Mouse (Mus musculus) intestine, embryonic 14.5 days (tissue): ENCODE results near the gene Fbxw2. TPM values are rescaled to one million over a fixed set of nuclear protein-coding genes. Genes with fewer than 3 reads are reported as not detected.
"Not testable (repeated sequence)": the region's sequence is repeated elsewhere in the genome, so short reads cannot be mapped to it uniquely, and the experiment has no call there.

Experiments
- ATAC-seq: fragments of 200-750 bp; cut with Nextera tagmentation; replicated peaks from 2 replicates; pipeline ENCODE4 v1.8.0; 2017; ENCODE audit warnings: low read depth, moderate number of reproducible peaks, moderate TSS enrichment, moderate library complexity; ENCODE audit not compliant: low FRiP score, low TSS enrichment
- DNase-seq: peaks from one replicate; pipeline ENCODE4 v3.0.0-alpha.2; 2018; ENCODE audit warnings: low spot score
- H3K27ac ChIP-seq: fragments of 300-500 bp; sonication (generic); 2 replicates; pipeline ENCODE4 v1.5.1; 2014; ENCODE audit warnings: low read depth, mild to moderate bottlenecking, control low read depth
- H3K27me3 ChIP-seq: fragments of 300-500 bp; sonication (generic); replicated peaks from 2 replicates; pipeline ENCODE4 v1.6.1; 2014; ENCODE audit warnings: low read length, control low read depth; ENCODE audit not compliant: control insufficient read depth, insufficient read depth
- H3K36me3 ChIP-seq: fragments of 300-500 bp; sonication (generic); 2 replicates; pipeline ENCODE4 v1.6.1; 2014; ENCODE audit warnings: low read length, control low read depth; ENCODE audit not compliant: control insufficient read depth, insufficient read depth
- H3K4me1 ChIP-seq: fragments of 300-500 bp; sonication (generic); replicated peaks from 2 replicates; pipeline ENCODE4 v1.6.1; 2014; ENCODE audit warnings: low read length, control low read depth, mixed read lengths; ENCODE audit not compliant: control insufficient read depth, insufficient read depth
- H3K4me2 ChIP-seq: fragments of 300-500 bp; sonication (generic); 2 replicates; pipeline ENCODE4 v1.6.1; 2014; ENCODE audit warnings: low read length
- H3K4me3 ChIP-seq: fragments of 300-500 bp; sonication (generic); 2 replicates; pipeline ENCODE4 v1.5.1; 2014; ENCODE audit warnings: low read depth, low read length, control low read depth, mixed read lengths
- H3K9ac ChIP-seq: fragments of 300-500 bp; sonication (generic); 2 replicates; pipeline ENCODE4 v1.6.1; 2014; ENCODE audit warnings: mild to moderate bottlenecking, low read length
- H3K9me3 ChIP-seq: fragments of 300-500 bp; sonication (generic); 2 replicates; pipeline ENCODE4 v1.6.1; 2016; ENCODE audit warnings: low read length, control low read depth; ENCODE audit not compliant: control insufficient read depth
- WGBS: fragments of 180-500 bp; shearing (Covaris S2); extraction: QIAGEN DNeasy Blood & Tissue Kit; methylation state at CpG from one replicate; pipeline ENCODE4 v1.1.7; 2014; 5-methylcytosine and 5-hydroxymethylcytosine counted together
- polyA plus RNA-seq: library from polyadenylated mRNA; unstranded; fragments of >200 nt; fragmentation: Nextera tagmentation; extraction: Ambion mirVana; gene quantifications from 2 replicates; pipeline ENCODE4 v1.2.1, GENCODE M21; 2014

Gene Fbxw2
- polyA plus RNA-seq, 1 experiment from 2014 or later, result 62.2 TPM

GRCm38 (mm10) chr2:34827591-34827990, 1.5 kb upstream of the Fbxw2 start:
- Histone ChIP-seq H3K4me1 (peaks cover 13% of the 10 kb centered on the region; the same call in 1 of the 2 replicates), H3K27ac (no peak overlapping the region), H3K4me2 (no peak overlapping the region), H3K4me3 (no peak overlapping the region), H3K36me3 (peaks cover 2% of the 10 kb centered on the region), H3K27me3 (no peaks in the 10 kb centered on the region), H3K9ac (no peak overlapping the region), H3K9me3 (no peaks in the 10 kb centered on the region)
- 85% methylated on average over 4 of the region's 4 CpGs for WGBS
- DNase-seq (no peak), ATAC-seq (no peak)

GRCm38 (mm10) chr2:34826460-34827231, 535 bp upstream of the Fbxw2 start:
- Histone ChIP-seq H3K9me3 (no peaks in the 10 kb centered on the region), H3K4me3 (peak overlapping the region; percentile 81), H3K27ac (peak overlapping the region; percentile 24), H3K4me1 (peaks cover 13% of the 10 kb centered on the region; the same call in 1 of the 2 replicates), H3K36me3 (peaks cover 9% of the 10 kb centered on the region), H3K27me3 (no peaks in the 10 kb centered on the region), H3K9ac (peak overlapping the region; percentile 82), H3K4me2 (peak overlapping the region; percentile 74)
- DNase-seq, result no peak
- ATAC-seq, result 0 out of 2 replicates have a peak, but pooled peaks have one; percentile 16
- 38% methylated on average over 20 of the region's 21 CpGs for WGBS

GRCm38 (mm10) chr2:34818492-34818891, 7.6 kb downstream of the Fbxw2 start:
- Histone ChIP-seq H3K27ac (no peak overlapping the region), H3K9ac (no peak overlapping the region), H3K27me3 (no peaks in the 10 kb centered on the region), H3K4me1 (no peaks in the 10 kb centered on the region), H3K36me3 (peaks cover 62% of the 10 kb centered on the region), H3K4me2 (no peak overlapping the region), H3K4me3 (no peak overlapping the region), H3K9me3 (no peaks in the 10 kb centered on the region)
- DNase-seq (no peak), ATAC-seq (no peak)
- WGBS, result 96% methylated on average over 2 of the region's 2 CpGs

GRCm38 (mm10) chr2:34815893-34816292, 10.2 kb downstream of the Fbxw2 start:
- not testable (repeated sequence) for H3K4me1 ChIP-seq, H3K4me2 ChIP-seq, H3K9ac ChIP-seq, DNase-seq, ATAC-seq, H3K4me3 ChIP-seq, H3K27me3 ChIP-seq, H3K27ac ChIP-seq, H3K9me3 ChIP-seq
- peaks cover 74% of the 10 kb centered on the region for H3K36me3 ChIP-seq
- 93% methylated on average over 2 of the region's 2 CpGs for WGBS

- peaks cover 87% of the 10 kb centered on the region for H3K36me3 ChIP-seq
- ATAC-seq (no peak), DNase-seq (no peak)
- no peaks in the 10 kb centered on the region for H3K9me3 ChIP-seq
- no peaks in the 10 kb centered on the region for H3K27me3 ChIP-seq
- 81% methylated on average over 7 of the region's 7 CpGs for WGBS
- no peak overlapping the region for H3K9ac ChIP-seq
- H3K4me1 ChIP-seq, result no peaks in the 10 kb centered on the region
- no peak overlapping the region for H3K27ac ChIP-seq
- H3K4me3 ChIP-seq, result no peak overlapping the region
- H3K4me2 ChIP-seq, result no peak overlapping the region
Measured at GRCm38 (mm10) chr2:34812706-34813105, 13.4 kb downstream of the Fbxw2 start.

GRCm38 (mm10) chr2:34810775-34811174, 15.3 kb downstream of the Fbxw2 start:
- no peak for DNase-seq
- Histone ChIP-seq H3K4me1 (no peaks in the 10 kb centered on the region), H3K4me3 (no peak overlapping the region), H3K36me3 (peaks cover 82% of the 10 kb centered on the region), H3K9me3 (no peaks in the 10 kb centered on the region), H3K4me2 (no peak overlapping the region), H3K9ac (no peak overlapping the region), H3K27ac (no peak overlapping the region), H3K27me3 (no peaks in the 10 kb centered on the region)
- ATAC-seq, result no peak
- 94% methylated on average over 3 of the region's 3 CpGs for WGBS

GRCm38 (mm10) chr2:34809568-34809967, 16.5 kb downstream of the Fbxw2 start:
- ATAC-seq (no peak), DNase-seq (no peak)
- peaks cover 79% of the 10 kb centered on the region for H3K36me3 ChIP-seq
- 97% methylated on average over 1 of the region's 1 CpGs for WGBS
- H3K4me3 ChIP-seq, result no peak overlapping the region
- no peak overlapping the region for H3K4me2 ChIP-seq
- no peaks in the 10 kb centered on the region for H3K9me3 ChIP-seq
- no peaks in the 10 kb centered on the region for H3K27me3 ChIP-seq
- H3K4me1 ChIP-seq, result no peaks in the 10 kb centered on the region
- no peak overlapping the region for H3K9ac ChIP-seq
- H3K27ac ChIP-seq, result no peak overlapping the region

- WGBS, result 76% methylated on average over 2 of the region's 2 CpGs
- Histone ChIP-seq H3K4me2 (no peak overlapping the region), H3K36me3 (peaks cover 66% of the 10 kb centered on the region)
Measured at GRCm38 (mm10) chr2:34808057-34808456, 18.1 kb downstream of the Fbxw2 start.

More at GRCm38 (mm10) chr2:34808057-34808456, 18.1 kb downstream of the Fbxw2 start:
- ATAC-seq (no peak), DNase-seq (no peak)
- Histone ChIP-seq H3K27me3 (no peaks in the 10 kb centered on the region), H3K9ac (no peak overlapping the region), H3K9me3 (no peaks in the 10 kb centered on the region), H3K4me3 (no peak overlapping the region), H3K27ac (no peak overlapping the region), H3K4me1 (peaks cover 5% of the 10 kb centered on the region; the same call in 1 of the 2 replicates)
